14 mouse cellular contexts compared by ENCODE assay signal in genomic region chr14:27019850-27020249, GRCm38 (mm10). TPM values are rescaled to one million over a fixed set of nuclear protein-coding genes. Genes with fewer than 3 reads are reported as not detected.
DNase-seq lines count a peak whose midpoint lies in the region.
"Had no signal": no experiment of that assay in that cellular context is flagged by ENCODE, and none has a peak within 500 bp of the region (broad histone marks: within the 10 kb centered on the region; RNA-seq: fewer than 3 reads in every experiment).

No protein-coding gene starts in this region.

- DNase-seq in heart, postnatal 4 days, result peak; percentile 22
- DNase-seq in heart, adult 8-10 months (ENCODE audit: low spot score), result no peak
- DNase-seq in ovary, postnatal 36 days (ENCODE audit: low spot score), result peak; percentile 17
- no peak for DNase-seq in ovary, postnatal 10 days (ENCODE audit: low spot score)
- DNase-seq in adrenal gland, postnatal 25 days, result peak; percentile 62
- DNase-seq in lung, postnatal 36 days, result peak; percentile 67
- no peak for DNase-seq in thymus, postnatal 4 days
- no peak for DNase-seq in left cerebral cortex, postnatal 10 days (ENCODE audit: extremely low spot score in 1 of 2, low spot score in 2 of 2)
- DNase-seq: cerebellum, adult 2 months; liver, postnatal 0 days; right cerebral cortex, postnatal 25 days had no signal

- intact Hi-C loops in left cerebral cortex, postnatal 10 days (cut with DNase I), result no loop called here

RNA-seq across cellular contexts. Expression of gene Il17rd, which starts 18.9 kb away (rescaled TPM):
- 1 to 10 TPM; 4.9 to 5.4 TPM for total RNA-seq in heart, postnatal 4 days (2021)
- 1 to 10 TPM; 3.1 to 4.4 (median 3.5) TPM for total RNA-seq in heart, adult 8-10 months (2022)
- total RNA-seq in adrenal gland, postnatal 25 days (2021), result 2.4 and 3.5 TPM in 2 replicates
- total RNA-seq in left cerebral cortex, postnatal 10 days (2021), result 1 to 10 TPM; 3.3 to 4.3 TPM

RNA-seq across cellular contexts. Expression of gene Hesx1, which starts 25.6 kb away (rescaled TPM):
- total RNA-seq in heart, postnatal 4 days (2021), result under 1 TPM in 1 of 2 experiments, not detected in 1; 0.23 TPM
- total RNA-seq in heart, adult 8-10 months (2022), result not detected
- 0.70 TPM in 1 of 2 replicates, not detected in the other for total RNA-seq in adrenal gland, postnatal 25 days (2021)
- total RNA-seq in left cerebral cortex, postnatal 10 days (2021), result not detected
- total RNA-seq: heart, adult 18-20 months; left cerebral cortex, adult 8-10 months; neutrophil, adult 5-6 weeks had no signal

RNA-seq across cellular contexts. Expression of gene Appl1, which starts 48.8 kb away (rescaled TPM):
- 10 to 100 TPM; 26.9 to 28.9 TPM for total RNA-seq in heart, postnatal 4 days (2021)
- 10 to 100 TPM; 12.7 to 23.4 (median 17.5) TPM for total RNA-seq in heart, adult 8-10 months (2022)
- total RNA-seq in adrenal gland, postnatal 25 days (2021), result 45.2 and 49.5 TPM in 2 replicates
- 10 to 100 TPM; 58.0 to 61.3 TPM for total RNA-seq in left cerebral cortex, postnatal 10 days (2021)

Comparison
In these comparisons a context has a peak if more than half of its experiments do, and no peak if none do; other contexts are left out.
1. DNase-seq: peak in heart, postnatal 4 days (single experiment), ovary, postnatal 36 days (single experiment), adrenal gland, postnatal 25 days (single experiment) and lung, postnatal 36 days (single experiment); none in heart, adult 8-10 months (single experiment), ovary, postnatal 10 days (single experiment), thymus, postnatal 4 days (single experiment) and left cerebral cortex, postnatal 10 days (0 of 2).